Mouse (Mus musculus): ENCODE results near the gene Sdk2. TPM values are rescaled to one million over a fixed set of nuclear protein-coding genes. Genes with fewer than 3 reads are reported as not detected.

Sdk2 gene
- polyA plus RNA-seq, 1 experiment from 2014 or later = 0.35 TPM

DNA sequence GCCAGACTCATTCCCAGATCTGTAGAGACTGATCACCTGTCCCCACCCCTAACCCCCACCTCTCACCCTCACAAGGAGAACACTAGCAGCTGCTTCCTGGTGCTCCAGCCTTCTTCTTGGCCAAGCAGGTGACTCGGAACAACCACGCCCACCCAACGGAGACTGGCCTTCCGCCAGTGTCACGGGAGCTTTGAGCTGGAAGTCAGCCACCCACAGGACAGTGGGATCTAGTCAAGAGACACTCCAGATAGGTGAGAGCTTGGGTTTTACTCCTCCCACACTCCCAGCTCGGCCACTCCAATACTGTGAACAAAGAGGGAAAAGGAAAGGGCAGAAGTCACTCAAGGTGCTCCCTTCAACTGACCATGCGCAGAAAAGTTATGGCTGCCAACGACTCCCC lies 327.6 kb downstream of the Sdk2 start:
- H3K9ac ChIP-seq (ENCODE audit: low read depth, low read length) = no peak overlapping the region
- H3K27ac ChIP-seq (ENCODE audit: low read length) = no peak overlapping the region
- H3K4me3 ChIP-seq (ENCODE audit: low read depth, low read length) = no peak overlapping the region
- H3K4me1 ChIP-seq (ENCODE audit: control insufficient read depth, low read depth, low read length) = peaks cover 44% of the 10 kb centered on the region
- WGBS (ENCODE audit: insufficient replicate concordance) = 81% methylated on average over 8 of the region's 8 CpGs
- peaks cover 9% of the 10 kb centered on the region for H3K36me3 ChIP-seq (ENCODE audit: control insufficient read depth, insufficient read depth)
- no peaks in the 10 kb centered on the region for H3K27me3 ChIP-seq (ENCODE audit: control insufficient read depth, insufficient read depth, low read depth, low read length)
- no peak overlapping the region for H3K4me2 ChIP-seq (ENCODE audit: low read depth, low read length)
- H3K9me3 ChIP-seq (replicated peaks; ENCODE audit: control insufficient read depth, low read length) = peaks cover 4% of the 10 kb centered on the region
- ATAC-seq (ENCODE audit: low read depth) = no peak

DNA sequence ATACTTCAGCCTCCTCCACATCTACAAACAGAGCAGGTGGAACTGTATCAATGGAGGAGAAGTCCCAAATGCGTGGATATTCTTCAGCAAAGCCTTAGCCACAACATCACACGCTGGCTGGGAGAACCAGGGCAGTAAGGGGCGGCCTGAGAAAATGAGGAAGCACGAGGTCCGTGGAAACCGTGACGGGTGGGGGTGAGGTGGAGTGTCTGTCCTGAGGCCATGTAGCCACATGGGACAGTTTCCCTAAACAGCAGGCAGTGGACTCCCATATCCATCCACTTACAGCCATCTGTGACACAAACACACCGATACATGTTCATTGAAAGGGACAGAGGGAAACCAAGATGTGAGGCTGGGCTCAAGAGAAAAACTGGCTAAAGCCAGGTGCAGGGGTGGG lies 328.9 kb downstream of the Sdk2 start:
- H3K9me3 ChIP-seq (replicated peaks; ENCODE audit: control insufficient read depth, low read length) = peaks cover 2% of the 10 kb centered on the region
- no peak overlapping the region for H3K4me2 ChIP-seq (ENCODE audit: low read depth, low read length)
- WGBS (ENCODE audit: insufficient replicate concordance) = 46% methylated on average over 8 of the region's 8 CpGs
- no peak overlapping the region for H3K4me3 ChIP-seq (ENCODE audit: low read depth, low read length)
- H3K27me3 ChIP-seq (ENCODE audit: control insufficient read depth, insufficient read depth, low read depth, low read length) = no peaks in the 10 kb centered on the region
- H3K4me1 ChIP-seq (ENCODE audit: control insufficient read depth, low read depth, low read length) = peaks cover 57% of the 10 kb centered on the region
- peaks cover 2% of the 10 kb centered on the region for H3K36me3 ChIP-seq (ENCODE audit: control insufficient read depth, insufficient read depth)
- H3K9ac ChIP-seq (ENCODE audit: low read depth, low read length) = no peak overlapping the region
- H3K27ac ChIP-seq (ENCODE audit: low read length) = 0 out of 2 replicates have a peak overlapping the region, but pooled peaks have one; percentile 22
- no peak for ATAC-seq (ENCODE audit: low read depth)

GRCm38 (mm10) chr11:113737553-113737854 lies 329.3 kb downstream of the Sdk2 start:
- H3K27ac ChIP-seq (ENCODE audit: low read length) = 0 out of 2 replicates have a peak overlapping the region, but pooled peaks have one; percentile 22
- no peak overlapping the region for H3K4me3 ChIP-seq (ENCODE audit: low read depth, low read length)
- no peak overlapping the region for H3K9ac ChIP-seq (ENCODE audit: low read depth, low read length)
- H3K36me3 ChIP-seq (ENCODE audit: control insufficient read depth, insufficient read depth) = no peaks in the 10 kb centered on the region; the same call in 1 of the 2 replicates
- H3K4me1 ChIP-seq (ENCODE audit: control insufficient read depth, low read depth, low read length) = peaks cover 61% of the 10 kb centered on the region
- 72% methylated on average over 3 of the region's 3 CpGs for WGBS (ENCODE audit: insufficient replicate concordance)
- H3K27me3 ChIP-seq (ENCODE audit: control insufficient read depth, insufficient read depth, low read depth, low read length) = no peaks in the 10 kb centered on the region
- ATAC-seq (ENCODE audit: low read depth) = no peak
- no peak overlapping the region for H3K4me2 ChIP-seq (ENCODE audit: low read depth, low read length)
- H3K9me3 ChIP-seq (replicated peaks; ENCODE audit: control insufficient read depth, low read length) = no peaks in the 10 kb centered on the region

- Histone ChIP-seq H3K4me2 (ENCODE audit: low read depth, low read length) (no peak overlapping the region), H3K9me3 (replicated peaks; ENCODE audit: control insufficient read depth, low read length) (no peaks in the 10 kb centered on the region), H3K27me3 (ENCODE audit: control insufficient read depth, insufficient read depth, low read depth, low read length) (no peaks in the 10 kb centered on the region), H3K36me3 (ENCODE audit: control insufficient read depth, insufficient read depth) (no peaks in the 10 kb centered on the region; the same call in 1 of the 2 replicates), H3K4me3 (ENCODE audit: low read depth, low read length) (no peak overlapping the region), H3K27ac (ENCODE audit: low read length) (no peak overlapping the region), H3K4me1 (ENCODE audit: control insufficient read depth, low read depth, low read length) (peaks cover 62% of the 10 kb centered on the region), H3K9ac (ENCODE audit: low read depth, low read length) (no peak overlapping the region)
- ATAC-seq (ENCODE audit: low read depth) = 0 out of 2 replicates have a peak, but pooled peaks have one; percentile 27
- 78% methylated on average over 11 of the region's 11 CpGs for WGBS (ENCODE audit: insufficient replicate concordance)
These were observed 329.8 kb downstream of the Sdk2 start for GRCm38 (mm10) chr11:113736848-113737552.

DNA sequence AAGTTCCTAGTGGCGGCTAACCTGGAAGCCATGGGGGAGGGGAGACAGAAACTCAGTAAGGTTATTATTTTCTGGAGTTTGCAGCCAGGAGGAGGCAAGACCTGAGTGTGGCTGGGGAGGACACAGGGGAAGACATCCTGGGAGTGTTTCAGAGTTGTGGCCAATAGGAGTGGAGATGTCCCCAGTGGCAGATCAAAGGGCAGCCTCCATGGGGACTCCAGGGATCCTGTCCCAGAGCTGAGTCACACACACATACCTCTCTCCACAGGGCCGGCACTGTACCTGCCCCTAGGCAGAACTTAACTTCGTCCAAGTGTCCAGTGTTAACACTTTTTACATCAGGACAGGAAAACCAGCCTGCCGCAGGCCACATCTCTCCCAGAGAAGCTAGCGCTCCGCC lies 331.7 kb downstream of the Sdk2 start:
- Histone ChIP-seq H3K4me1 (ENCODE audit: control insufficient read depth, low read depth, low read length) (peaks cover 70% of the 10 kb centered on the region), H3K27ac (ENCODE audit: low read length) (0 out of 2 replicates have a peak overlapping the region, but pooled peaks have one; percentile 14), H3K4me3 (ENCODE audit: low read depth, low read length) (no peak overlapping the region), H3K36me3 (ENCODE audit: control insufficient read depth, insufficient read depth) (no peaks in the 10 kb centered on the region), H3K9ac (ENCODE audit: low read depth, low read length) (peak overlapping the region; percentile 17; the same call in 1 of the 2 replicates), H3K27me3 (ENCODE audit: control insufficient read depth, insufficient read depth, low read depth, low read length) (no peaks in the 10 kb centered on the region), H3K4me2 (ENCODE audit: low read depth, low read length) (no peak overlapping the region), H3K9me3 (replicated peaks; ENCODE audit: control insufficient read depth, low read length) (no peaks in the 10 kb centered on the region)
- WGBS (ENCODE audit: insufficient replicate concordance) = 70% methylated on average over 6 of the region's 6 CpGs
- ATAC-seq (ENCODE audit: low read depth) = no peak

GRCm38 (mm10) chr11:113733631-113734364 lies 333.0 kb downstream of the Sdk2 start:
- H3K27me3 ChIP-seq (ENCODE audit: control insufficient read depth, insufficient read depth, low read depth, low read length) = no peaks in the 10 kb centered on the region
- no peak overlapping the region for H3K4me2 ChIP-seq (ENCODE audit: low read depth, low read length)
- 44% methylated on average over 6 of the region's 6 CpGs for WGBS (ENCODE audit: insufficient replicate concordance)
- no peaks in the 10 kb centered on the region for H3K9me3 ChIP-seq (replicated peaks; ENCODE audit: control insufficient read depth, low read length)
- no peak overlapping the region for H3K9ac ChIP-seq (ENCODE audit: low read depth, low read length)
- H3K4me1 ChIP-seq (ENCODE audit: control insufficient read depth, low read depth, low read length) = peaks cover 60% of the 10 kb centered on the region
- H3K4me3 ChIP-seq (ENCODE audit: low read depth, low read length) = no peak overlapping the region
- peaks cover 7% of the 10 kb centered on the region for H3K36me3 ChIP-seq (ENCODE audit: control insufficient read depth, insufficient read depth)
- peak; percentile 31 for ATAC-seq (ENCODE audit: low read depth)
- H3K27ac ChIP-seq (ENCODE audit: low read length) = peak overlapping the region; percentile 18

DNA sequence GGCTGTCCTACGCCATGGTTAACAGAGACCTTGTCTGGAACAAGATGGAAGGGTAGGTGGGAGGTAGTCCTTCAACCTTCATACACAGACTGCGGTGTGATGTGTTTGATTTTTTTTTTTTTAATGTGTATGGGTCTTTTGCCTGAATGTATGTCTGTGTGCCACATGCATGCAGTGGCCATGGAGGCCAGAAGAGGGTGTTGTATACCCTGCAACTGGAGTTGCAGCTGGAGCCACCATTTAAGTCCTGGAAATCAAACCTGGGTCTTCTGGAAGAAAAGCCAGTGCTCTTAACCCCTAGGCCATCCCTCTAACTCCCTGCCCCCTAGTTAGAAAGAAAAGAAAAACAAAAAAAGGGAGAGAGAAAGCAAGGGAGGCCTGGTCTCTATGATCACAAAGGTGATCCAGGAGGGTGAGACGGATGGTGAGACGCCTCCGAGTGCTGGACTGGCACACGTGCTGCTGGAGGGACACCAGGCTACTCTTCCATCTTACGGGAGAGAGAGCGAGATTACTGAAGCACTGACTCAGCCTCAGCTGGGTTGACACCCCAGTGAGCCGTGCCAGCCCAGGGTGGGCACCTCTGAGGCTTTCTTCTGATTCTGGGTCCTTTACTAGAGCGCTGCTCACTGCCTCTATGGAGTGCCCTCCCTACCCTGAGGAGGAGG lies 334.8 kb downstream of the Sdk2 start:
- Histone ChIP-seq H3K9ac (ENCODE audit: low read depth, low read length) (no peak overlapping the region), H3K4me1 (ENCODE audit: control insufficient read depth, low read depth, low read length) (peaks cover 45% of the 10 kb centered on the region)

DNA sequence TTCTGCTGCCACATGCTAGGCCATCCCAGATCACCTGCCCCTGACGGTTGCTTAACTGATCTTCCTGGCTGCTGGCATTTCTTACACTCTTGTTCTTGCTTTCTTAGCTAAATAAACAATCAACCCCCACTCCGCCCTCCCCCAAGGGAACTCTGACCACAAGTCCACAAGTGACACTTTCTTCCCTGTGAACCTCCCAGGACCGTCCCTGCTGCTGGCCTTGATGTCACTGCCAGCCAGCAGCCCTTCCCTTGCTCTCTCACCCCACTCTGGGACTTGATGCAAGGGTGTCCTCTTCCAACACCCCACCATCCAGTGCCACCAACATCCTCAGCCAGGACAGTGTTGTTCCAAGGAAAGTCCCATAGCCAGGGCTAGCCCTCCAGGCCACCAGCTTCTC lies 336.0 kb downstream of the Sdk2 start:
- Histone ChIP-seq H3K27ac (ENCODE audit: low read length) (no peak overlapping the region), H3K27me3 (ENCODE audit: control insufficient read depth, insufficient read depth, low read depth, low read length) (no peaks in the 10 kb centered on the region), H3K4me1 (ENCODE audit: control insufficient read depth, low read depth, low read length) (peaks cover 40% of the 10 kb centered on the region), H3K9me3 (replicated peaks; ENCODE audit: control insufficient read depth, low read length) (no peaks in the 10 kb centered on the region), H3K9ac (ENCODE audit: low read depth, low read length) (0 out of 2 replicates have a peak overlapping the region, but pooled peaks have one; percentile 13), H3K36me3 (ENCODE audit: control insufficient read depth, insufficient read depth) (peaks cover 32% of the 10 kb centered on the region), H3K4me2 (ENCODE audit: low read depth, low read length) (no peak overlapping the region), H3K4me3 (ENCODE audit: low read depth, low read length) (no peak overlapping the region)
- peak; percentile 28 for ATAC-seq (ENCODE audit: low read depth)
- 64% methylated on average over 3 of the region's 3 CpGs for whole genome bisulfite sequencing (ENCODE audit: insufficient replicate concordance)

More for the DNA sequence above, 334.8 kb downstream of the Sdk2 start:
- H3K4me2 ChIP-seq (ENCODE audit: low read depth, low read length) = no peak overlapping the region
- no peaks in the 10 kb centered on the region for H3K9me3 ChIP-seq (replicated peaks; ENCODE audit: control insufficient read depth, low read length)
- H3K27ac ChIP-seq (ENCODE audit: low read length) = no peak overlapping the region
- ATAC-seq (ENCODE audit: low read depth) = no peak
- WGBS (ENCODE audit: insufficient replicate concordance) = 91% methylated on average over 10 of the region's 10 CpGs
- H3K27me3 ChIP-seq (ENCODE audit: control insufficient read depth, insufficient read depth, low read depth, low read length) = no peaks in the 10 kb centered on the region
- H3K4me3 ChIP-seq (ENCODE audit: low read depth, low read length) = no peak overlapping the region
- peaks cover 24% of the 10 kb centered on the region for H3K36me3 ChIP-seq (ENCODE audit: control insufficient read depth, insufficient read depth)

Measured in liver, embryonic 16.5 days (tissue).